ENCODE assay signal across 8 mouse cellular contexts in the genomic region with DNA sequence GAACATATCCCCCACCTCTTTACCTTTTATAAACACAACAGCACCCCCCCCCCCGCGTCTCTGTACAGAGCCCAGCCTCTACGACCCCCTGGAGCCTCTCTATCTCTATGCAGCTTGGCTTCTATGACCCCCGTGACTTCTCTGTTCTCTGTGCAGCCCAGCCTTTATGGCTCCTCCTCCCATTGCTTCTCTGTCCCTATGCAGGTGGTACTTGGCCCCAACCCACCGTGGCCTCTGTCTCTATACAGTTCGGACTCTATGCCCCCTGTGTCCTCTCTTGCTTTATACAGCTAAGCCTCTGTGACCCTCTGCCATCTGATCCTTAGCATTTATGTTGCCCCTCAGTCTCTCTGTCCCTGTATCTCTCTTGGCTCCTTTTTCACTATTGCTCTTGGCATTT. TPM values are rescaled to one million over a fixed set of nuclear protein-coding genes. Genes with fewer than 3 reads are reported as not detected.
DNase-seq lines count a peak whose midpoint lies in the region; ATAC-seq lines count a peak whose summit lies in the region.

No protein-coding gene starts in this region.

- no peak overlapping the region for H3K4me2 ChIP-seq in intestine, embryonic 14.5 days (ENCODE audit: low read length)
- H3K4me2 ChIP-seq in intestine, embryonic 16.5 days (ENCODE audit: low read depth, low read length) = no peak overlapping the region
- H3K4me2 ChIP-seq in hindbrain, embryonic 15.5 days = peak overlapping the region; percentile 59; the same call in 1 of the 2 replicates
- H3K4me2 ChIP-seq in midbrain, embryonic 14.5 days (ENCODE audit: low read length) = peak overlapping the region; percentile 61

- ATAC-seq in intestine, embryonic 14.5 days (replicated peaks; ENCODE audit: low FRiP score, low TSS enrichment, low read depth) = peak; percentile 2; the same call in 1 of the 2 replicates
- ATAC-seq in intestine, embryonic 16.5 days = no peak; the same call in 1 of the 2 replicates
- ATAC-seq in hindbrain, embryonic 15.5 days (ENCODE audit: low FRiP score, low read depth) = no peak; the same call in 1 of the 2 replicates
- no peak; the same call in 1 of the 2 replicates for ATAC-seq in midbrain, embryonic 14.5 days (ENCODE audit: low FRiP score, low TSS enrichment)

- intact Hi-C loops in left cerebral cortex, postnatal 10 days (cut with DNase I) = no loop called here

- no peak overlapping the region for H3K4me3 ChIP-seq in intestine, embryonic 14.5 days (ENCODE audit: low read depth, low read length)
- no peak overlapping the region for H3K4me3 ChIP-seq in intestine, embryonic 16.5 days (ENCODE audit: low read length)
- peak overlapping the region; percentile 58 for H3K4me3 ChIP-seq in embryonic facial prominence, embryonic 10.5 days
- no peak overlapping the region for H3K4me3 ChIP-seq in hindbrain, embryonic 15.5 days
- no peak overlapping the region for H3K4me3 ChIP-seq in midbrain, embryonic 14.5 days (replicated peaks; ENCODE audit: low read depth, low read length)

- no peaks in the 10 kb centered on the region for H3K36me3 ChIP-seq in intestine, embryonic 14.5 days (ENCODE audit: control insufficient read depth, insufficient read depth, low read length)
- H3K36me3 ChIP-seq in intestine, embryonic 16.5 days (ENCODE audit: control insufficient read depth, insufficient read depth, low read length) = no peaks in the 10 kb centered on the region
- H3K36me3 ChIP-seq in embryonic facial prominence, embryonic 10.5 days (replicated peaks) = no peaks in the 10 kb centered on the region
- H3K36me3 ChIP-seq in hindbrain, embryonic 15.5 days = no peaks in the 10 kb centered on the region
- H3K36me3 ChIP-seq in midbrain, embryonic 14.5 days (ENCODE audit: control insufficient read depth, insufficient read depth, low read length) = no peaks in the 10 kb centered on the region

- no peak overlapping the region for H3K9ac ChIP-seq in intestine, embryonic 14.5 days (ENCODE audit: low read length)
- H3K9ac ChIP-seq in intestine, embryonic 16.5 days (ENCODE audit: low read depth, low read length) = no peak overlapping the region
- no peak overlapping the region for H3K9ac ChIP-seq in hindbrain, embryonic 15.5 days
- H3K9ac ChIP-seq in midbrain, embryonic 14.5 days (replicated peaks; ENCODE audit: low read length) = no peak overlapping the region

- no peak overlapping the region for H3K27ac ChIP-seq in intestine, embryonic 14.5 days (ENCODE audit: low read depth)
- H3K27ac ChIP-seq in intestine, embryonic 16.5 days (ENCODE audit: low read length) = no peak overlapping the region
- peak overlapping the region; percentile 95 for H3K27ac ChIP-seq in embryonic facial prominence, embryonic 10.5 days (replicated peaks)
- H3K27ac ChIP-seq in hindbrain, embryonic 15.5 days (replicated peaks) = no peak overlapping the region
- H3K27ac ChIP-seq in midbrain, embryonic 14.5 days (replicated peaks; ENCODE audit: low read depth, low read length) = peak overlapping the region; percentile 91

- no peaks in the 10 kb centered on the region for H3K27me3 ChIP-seq in intestine, embryonic 14.5 days (replicated peaks; ENCODE audit: control insufficient read depth, insufficient read depth, low read length)
- H3K27me3 ChIP-seq in intestine, embryonic 16.5 days (replicated peaks; ENCODE audit: control insufficient read depth, insufficient read depth, low read length) = no peaks in the 10 kb centered on the region
- peaks cover 19% of the 10 kb centered on the region for H3K27me3 ChIP-seq in embryonic facial prominence, embryonic 10.5 days (replicated peaks; ENCODE audit: low read depth, poor library complexity, severe bottlenecking)
- H3K27me3 ChIP-seq in hindbrain, embryonic 15.5 days = no peaks in the 10 kb centered on the region
- H3K27me3 ChIP-seq in midbrain, embryonic 14.5 days (ENCODE audit: control insufficient read depth, insufficient read depth, low read length) = no peaks in the 10 kb centered on the region

- DNase-seq in intestine, embryonic 14.5 days (ENCODE audit: low spot score) = no peak
- no peak for DNase-seq in embryonic facial prominence, embryonic 10.5 days (ENCODE audit: low spot score)
- DNase-seq in midbrain, embryonic 14.5 days = no peak
- DNase-seq in T-cell, adult 2 months (ENCODE audit: low spot score) = no peak
- DNase-seq in thymus, postnatal 10 days (ENCODE audit: low spot score in 2 of 2) = no peak
- no peak for DNase-seq in left cerebral cortex, postnatal 10 days (ENCODE audit: extremely low spot score in 1 of 2, low spot score in 2 of 2)

- WGBS in intestine, embryonic 14.5 days = 47% methylated on average over 5 of the region's 6 CpGs
- 42% methylated on average over 6 of the region's 6 CpGs for WGBS in intestine, embryonic 16.5 days
- WGBS in embryonic facial prominence, embryonic 10.5 days = 43% methylated on average over 6 of the region's 6 CpGs
- 34% methylated on average over 6 of the region's 6 CpGs for WGBS in hindbrain, embryonic 15.5 days
- 26% methylated on average over 6 of the region's 6 CpGs for WGBS in midbrain, embryonic 14.5 days

- H3K9me3 ChIP-seq in intestine, embryonic 14.5 days (ENCODE audit: control insufficient read depth, low read length) = no peaks in the 10 kb centered on the region
- H3K9me3 ChIP-seq in intestine, embryonic 16.5 days (ENCODE audit: control insufficient read depth, low read length) = no peaks in the 10 kb centered on the region
- H3K9me3 ChIP-seq in embryonic facial prominence, embryonic 10.5 days = no peaks in the 10 kb centered on the region
- no peaks in the 10 kb centered on the region for H3K9me3 ChIP-seq in hindbrain, embryonic 15.5 days
- no peaks in the 10 kb centered on the region for H3K9me3 ChIP-seq in midbrain, embryonic 14.5 days (ENCODE audit: control insufficient read depth, low read length)

- H3K4me1 ChIP-seq in intestine, embryonic 14.5 days (replicated peaks; ENCODE audit: control insufficient read depth, insufficient read depth, low read length) = no peaks in the 10 kb centered on the region
- no peaks in the 10 kb centered on the region for H3K4me1 ChIP-seq in intestine, embryonic 16.5 days (ENCODE audit: control insufficient read depth, insufficient read depth, low read length)
- H3K4me1 ChIP-seq in embryonic facial prominence, embryonic 10.5 days = 0 out of 2 replicates have a peak, but pooled peaks cover 4% of the 10 kb centered on the region
- H3K4me1 ChIP-seq in hindbrain, embryonic 15.5 days (replicated peaks) = no peaks in the 10 kb centered on the region
- no peaks in the 10 kb centered on the region for H3K4me1 ChIP-seq in midbrain, embryonic 14.5 days (ENCODE audit: control insufficient read depth, insufficient read depth, low read length)

RNA-seq across cellular contexts. Expression of a gene that starts 12.4 kb away (rescaled TPM):
- polyA plus RNA-seq in intestine, embryonic 14.5 days (2014; fragmentation: Nextera tagmentation; extraction: Ambion mirVana) = 41.0 and 44.0 TPM in 2 replicates
- polyA plus RNA-seq in intestine, embryonic 16.5 days (2015; fragmentation: Nextera tagmentation; extraction: Ambion mirVana) = 62.7 and 65.6 TPM in 2 replicates
- 75.1 and 80.8 TPM in 2 replicates for polyA plus RNA-seq in embryonic facial prominence, embryonic 10.5 days (2016; fragmentation: Nextera tagmentation; extraction: Ambion mirVana)
- polyA plus RNA-seq in hindbrain, embryonic 15.5 days (2015; fragmentation: Nextera tagmentation; extraction: Ambion mirVana) = 109 and 110 TPM in 2 replicates
- 53.1 and 53.3 TPM in 2 replicates for polyA plus RNA-seq in midbrain, embryonic 14.5 days (2014; fragmentation: Nextera tagmentation; extraction: Ambion mirVana)
- total RNA-seq in left cerebral cortex, postnatal 10 days (2021) = 10 to 100 TPM; 69.7 to 77.1 TPM

Comparison
In these comparisons a context has a peak if more than half of its experiments do, and no peak if none do; other contexts are left out.
1. H3K27ac ChIP-seq: peak in embryonic facial prominence, embryonic 10.5 days (single experiment) and midbrain, embryonic 14.5 days (single experiment); none in intestine, embryonic 14.5 days (single experiment), intestine, embryonic 16.5 days (single experiment) and hindbrain, embryonic 15.5 days (single experiment).
2. H3K4me2 ChIP-seq: peak in hindbrain, embryonic 15.5 days (single experiment) and midbrain, embryonic 14.5 days (single experiment); none in intestine, embryonic 14.5 days (single experiment) and intestine, embryonic 16.5 days (single experiment).